Mouse (Mus musculus): ENCODE results near the gene Rasgef1c. TPM values are rescaled to one million over a fixed set of nuclear protein-coding genes. Genes with fewer than 3 reads are reported as not detected.
A peak's percentile ranks its signal among the peaks of the same experiment; 100 is the strongest.

Rasgef1c gene
- 0.05 TPM in 1 of 2 replicates, not detected in the other for polyA plus RNA-seq (2015; fragmentation: Nextera tagmentation; extraction: Ambion mirVana)

DNA sequence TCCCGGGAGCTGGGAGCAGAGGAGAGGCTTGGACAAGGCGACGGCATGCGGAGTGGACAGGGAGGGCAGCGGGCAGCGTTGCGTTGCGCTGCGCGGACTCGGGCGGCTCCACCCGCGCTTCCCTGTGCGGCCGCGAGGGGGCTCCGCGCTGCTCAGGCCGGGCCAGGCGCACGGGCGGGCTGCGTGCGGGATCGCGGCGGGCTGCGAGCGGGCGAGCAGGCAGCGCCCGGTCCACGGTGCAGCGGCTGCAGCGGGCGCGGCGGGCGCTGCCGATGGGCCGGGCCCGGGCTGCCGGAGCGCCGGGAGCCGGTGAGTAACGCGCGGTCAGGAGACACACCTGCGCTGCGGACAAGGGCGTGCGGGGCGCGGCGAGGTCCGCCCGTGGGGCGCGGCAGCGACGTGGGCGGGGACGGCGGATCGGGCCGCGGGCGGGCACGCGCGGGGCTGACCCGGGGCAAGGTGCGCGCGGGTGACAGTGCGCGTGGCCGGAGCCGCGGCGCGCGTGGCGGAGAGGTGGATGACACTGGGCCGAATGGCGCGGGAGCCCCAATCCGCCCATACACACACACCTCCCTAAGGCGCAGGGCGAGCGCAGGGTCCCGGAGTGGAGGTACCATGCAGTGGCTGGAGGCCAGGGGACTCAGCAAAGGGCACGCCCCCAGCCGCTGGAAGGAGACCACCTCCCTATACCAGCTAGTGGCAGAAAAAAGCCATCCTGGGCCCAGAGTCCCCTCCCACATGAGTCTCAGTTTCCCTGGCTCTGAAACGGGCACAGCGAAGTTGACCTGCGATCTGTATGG lies at the start of gene Rasgef1c:
Gene Rasgef1c, plus strand, starts transcription at position 177 of the 800 bp plus-strand sequence.
- Histone ChIP-seq H3K9me3 (replicated peaks) (no peaks in the 10 kb centered on the region), H3K27ac (replicated peaks) (no peak within 1 kb of the TSS), H3K4me2 (peak within 1 kb of the TSS; percentile 87), H3K4me1 (replicated peaks) (peaks cover 6% of the 10 kb centered on the region), H3K9ac (no peak within 1 kb of the TSS), H3K27me3 (peaks cover 61% of the 10 kb centered on the region), H3K36me3 (replicated peaks) (no peaks in the 10 kb centered on the region), H3K4me3 (replicated peaks) (peak within 1 kb of the TSS; percentile 54)
- 2% methylated on average over 95 of the region's 99 CpGs for WGBS (ENCODE audit: insufficient replicate concordance)
- ATAC-seq (ENCODE audit: insufficient read depth): no peak; the same call in 1 of the 2 replicates

DNA sequence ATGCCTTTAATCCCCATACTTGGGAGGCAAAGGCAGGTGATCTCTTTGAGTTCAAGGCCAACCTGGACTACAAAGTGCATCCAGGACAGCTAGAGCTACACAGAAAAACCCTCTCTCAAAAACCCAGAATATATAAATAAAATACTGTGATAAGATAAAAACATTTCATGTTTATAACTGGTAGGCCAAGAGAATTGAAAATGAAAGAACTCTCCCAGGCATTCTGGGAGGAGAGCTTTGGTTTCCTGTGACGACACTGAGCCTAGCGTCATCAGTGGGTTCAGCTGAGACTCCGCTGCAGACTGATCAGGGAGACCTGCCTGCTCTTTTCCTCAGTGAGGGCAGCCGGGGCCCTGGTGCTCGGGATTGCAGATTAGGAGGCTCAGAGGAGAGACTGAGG lies 46.5 kb upstream of the Rasgef1c start:
- ATAC-seq (ENCODE audit: insufficient read depth): no peak

DNA sequence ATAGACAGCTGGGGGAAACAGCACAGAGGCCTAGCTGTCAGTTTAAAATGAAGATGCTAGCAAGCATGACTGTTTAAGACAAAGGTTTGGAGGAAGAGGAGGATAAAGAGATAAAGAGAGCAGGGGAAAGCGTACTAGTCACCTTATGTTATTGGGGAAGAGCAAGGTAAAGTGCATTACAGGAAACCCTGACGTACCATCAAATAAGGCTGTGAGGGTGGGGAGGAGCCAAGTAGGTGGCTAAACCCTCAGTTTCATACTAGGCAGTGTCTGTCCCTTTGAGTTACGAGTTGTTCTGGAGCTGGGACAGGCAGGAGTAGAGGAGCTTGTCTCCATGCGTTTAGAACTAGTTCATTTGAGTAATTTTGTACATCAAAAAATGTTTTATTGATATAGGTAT lies 40.5 kb upstream of the Rasgef1c start:
- Histone ChIP-seq H3K27ac (replicated peaks) (no peak overlapping the region), H3K9ac (no peak overlapping the region), H3K4me3 (replicated peaks) (no peak overlapping the region), H3K36me3 (replicated peaks) (peaks cover 7% of the 10 kb centered on the region; the same call in 1 of the 2 replicates), H3K4me1 (replicated peaks) (peaks cover 29% of the 10 kb centered on the region), H3K27me3 (no peaks in the 10 kb centered on the region), H3K9me3 (replicated peaks) (no peaks in the 10 kb centered on the region), H3K4me2 (no peak overlapping the region)
- ATAC-seq (ENCODE audit: insufficient read depth): no peak
- WGBS (ENCODE audit: insufficient replicate concordance): 57% methylated on average over 4 of the region's 4 CpGs

More for the DNA sequence above, 46.5 kb upstream of the Rasgef1c start:
- no peak overlapping the region for H3K27ac ChIP-seq (replicated peaks)
- peaks cover 14% of the 10 kb centered on the region for H3K4me1 ChIP-seq (replicated peaks)
- no peak overlapping the region for H3K4me3 ChIP-seq (replicated peaks)
- H3K36me3 ChIP-seq (replicated peaks): peaks cover 10% of the 10 kb centered on the region
- H3K9me3 ChIP-seq (replicated peaks): no peaks in the 10 kb centered on the region
- no peak overlapping the region for H3K4me2 ChIP-seq
- no peaks in the 10 kb centered on the region for H3K27me3 ChIP-seq
- H3K9ac ChIP-seq: no peak overlapping the region
- 68% methylated on average over 5 of the region's 5 CpGs for WGBS (ENCODE audit: insufficient replicate concordance)

DNA sequence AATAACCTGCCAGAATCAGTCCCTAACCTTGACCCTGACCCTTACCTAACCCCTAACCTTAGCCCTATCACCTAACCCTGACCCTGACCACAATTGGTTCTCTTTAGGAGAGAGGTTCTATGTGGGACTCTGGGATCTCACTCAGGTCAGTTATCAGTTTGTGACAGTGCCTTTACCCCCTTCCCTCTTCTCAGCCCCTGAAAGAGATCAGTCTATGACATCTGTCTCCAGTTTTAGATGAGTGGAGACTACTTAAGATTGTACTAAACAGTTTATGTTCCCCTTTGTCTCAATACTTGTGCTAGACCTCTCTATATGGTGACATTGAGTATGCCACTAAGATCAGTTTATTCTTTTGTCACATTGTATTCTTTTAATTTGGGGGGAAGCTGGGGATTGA lies 37.7 kb upstream of the Rasgef1c start:
- no peaks in the 10 kb centered on the region for H3K27me3 ChIP-seq
- peak; percentile 61 for ATAC-seq (ENCODE audit: insufficient read depth)
- H3K36me3 ChIP-seq (replicated peaks): peaks cover 29% of the 10 kb centered on the region
- H3K4me1 ChIP-seq (replicated peaks): peaks cover 24% of the 10 kb centered on the region
- no peak overlapping the region for H3K9ac ChIP-seq
- H3K4me3 ChIP-seq (replicated peaks): no peak overlapping the region
- no peak overlapping the region for H3K4me2 ChIP-seq
- no peaks in the 10 kb centered on the region for H3K9me3 ChIP-seq (replicated peaks)
- H3K27ac ChIP-seq (replicated peaks): no peak overlapping the region

DNA sequence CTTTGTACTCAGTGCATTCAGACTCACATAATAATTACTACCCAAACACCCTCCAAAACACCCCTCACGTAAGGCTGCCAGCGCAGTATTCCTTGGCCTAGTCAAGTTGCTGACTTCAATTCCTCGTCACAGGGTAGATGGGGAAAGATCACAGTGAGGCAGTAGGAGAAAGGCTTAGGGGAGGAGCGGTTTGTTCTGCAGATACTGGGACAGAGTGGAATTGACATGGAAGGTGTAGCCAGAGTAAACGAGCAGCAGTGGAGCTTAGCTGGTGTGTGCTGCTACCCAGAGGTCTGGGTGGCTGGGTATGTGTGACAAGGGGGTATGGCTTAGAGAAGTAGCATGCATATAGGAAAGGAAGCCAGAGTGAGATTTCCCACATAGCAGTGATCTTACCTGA lies 34.3 kb upstream of the Rasgef1c start:
- Histone ChIP-seq H3K4me1 (replicated peaks) (peaks cover 15% of the 10 kb centered on the region), H3K27me3 (no peaks in the 10 kb centered on the region), H3K27ac (replicated peaks) (no peak overlapping the region), H3K4me3 (replicated peaks) (no peak overlapping the region), H3K36me3 (replicated peaks) (peaks cover 44% of the 10 kb centered on the region), H3K4me2 (no peak overlapping the region), H3K9me3 (replicated peaks) (no peaks in the 10 kb centered on the region), H3K9ac (no peak overlapping the region)
- WGBS (ENCODE audit: insufficient replicate concordance): 72% methylated on average over 5 of the region's 5 CpGs
- ATAC-seq (ENCODE audit: insufficient read depth): no peak

DNA sequence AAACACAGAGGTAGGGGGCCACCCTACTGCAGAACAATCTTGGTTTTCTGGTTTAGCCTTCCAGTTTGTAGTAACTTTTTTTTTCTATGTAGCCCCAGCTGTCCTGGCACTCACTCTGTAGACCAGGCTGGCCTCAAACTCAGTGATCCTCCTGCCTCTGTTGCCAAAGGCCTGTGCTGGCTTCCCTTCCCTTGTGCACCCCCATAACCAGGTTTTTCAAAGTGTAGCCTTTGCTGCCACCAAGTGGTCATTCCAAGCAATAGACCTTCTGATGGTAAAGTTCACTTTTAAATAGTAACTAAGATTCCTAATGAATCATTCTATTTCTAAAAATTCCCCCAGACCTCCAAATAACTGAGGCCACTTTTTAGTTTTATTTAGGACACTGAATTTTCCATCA lies 31.9 kb upstream of the Rasgef1c start:
- no peak overlapping the region for H3K9ac ChIP-seq
- peaks cover 17% of the 10 kb centered on the region for H3K4me1 ChIP-seq (replicated peaks)
- peaks cover 64% of the 10 kb centered on the region for H3K36me3 ChIP-seq (replicated peaks)
- no peak overlapping the region for H3K4me2 ChIP-seq
- H3K27me3 ChIP-seq: no peaks in the 10 kb centered on the region
- H3K9me3 ChIP-seq (replicated peaks): no peaks in the 10 kb centered on the region
- no peak overlapping the region for H3K27ac ChIP-seq (replicated peaks)
- peak; percentile 29; the same call in 1 of the 2 replicates for ATAC-seq (ENCODE audit: insufficient read depth)
- no peak overlapping the region for H3K4me3 ChIP-seq (replicated peaks)

DNA sequence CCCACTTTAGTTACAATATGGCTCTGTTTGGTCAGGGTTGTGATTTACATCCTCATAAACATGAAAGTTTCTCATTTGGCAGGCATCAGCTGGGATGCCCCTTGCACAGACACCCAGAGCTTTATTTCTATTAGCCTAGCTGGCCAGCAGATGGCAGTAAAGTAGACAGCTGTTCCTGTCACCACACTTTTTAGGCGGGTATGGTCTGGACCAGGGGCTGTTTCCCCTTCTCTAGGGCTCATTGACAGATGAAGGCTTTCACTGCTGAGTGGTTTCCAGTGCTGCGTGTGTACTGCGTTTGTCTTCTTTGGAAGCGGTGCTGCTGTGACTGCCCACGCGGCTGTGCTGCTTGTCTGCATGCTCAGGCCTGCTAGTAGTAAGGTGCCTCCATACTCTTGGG lies 29.7 kb upstream of the Rasgef1c start:
- H3K4me3 ChIP-seq (replicated peaks): no peak overlapping the region
- no peaks in the 10 kb centered on the region for H3K9me3 ChIP-seq (replicated peaks)
- no peaks in the 10 kb centered on the region for H3K27me3 ChIP-seq
- no peak overlapping the region for H3K27ac ChIP-seq (replicated peaks)
- peaks cover 17% of the 10 kb centered on the region for H3K4me1 ChIP-seq (replicated peaks)
- peaks cover 61% of the 10 kb centered on the region for H3K36me3 ChIP-seq (replicated peaks)
- H3K4me2 ChIP-seq: no peak overlapping the region
- no peak for ATAC-seq (ENCODE audit: insufficient read depth)
- 54% methylated on average over 6 of the region's 6 CpGs for WGBS (ENCODE audit: insufficient replicate concordance)
- no peak overlapping the region for H3K9ac ChIP-seq

DNA sequence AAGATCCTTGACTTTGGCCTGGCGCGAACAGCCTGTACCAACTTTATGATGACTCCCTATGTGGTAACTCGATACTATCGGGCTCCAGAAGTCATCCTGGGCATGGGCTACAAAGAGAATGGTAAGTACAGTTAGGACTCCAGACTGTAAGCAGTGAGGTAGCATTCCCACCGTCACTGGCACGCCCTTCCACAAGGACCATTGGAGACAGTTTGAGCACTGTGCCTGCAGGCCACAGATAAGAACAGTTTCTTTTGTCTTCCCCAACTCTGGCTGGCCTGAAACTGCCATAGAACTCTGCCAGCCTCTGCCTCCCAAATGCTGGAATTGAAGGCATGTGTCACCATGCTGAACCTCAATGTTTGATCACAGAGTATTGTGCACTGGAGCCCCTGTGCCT lies 28.9 kb upstream of the Rasgef1c start:
- Histone ChIP-seq H3K4me1 (replicated peaks) (peaks cover 17% of the 10 kb centered on the region), H3K36me3 (replicated peaks) (peaks cover 57% of the 10 kb centered on the region), H3K27me3 (no peaks in the 10 kb centered on the region), H3K27ac (replicated peaks) (peak overlapping the region; percentile 72), H3K4me3 (replicated peaks) (no peak overlapping the region), H3K4me2 (peak overlapping the region; percentile 29; the same call in 1 of the 2 replicates), H3K9me3 (replicated peaks) (no peaks in the 10 kb centered on the region), H3K9ac (no peak overlapping the region)
- peak; percentile 80 for ATAC-seq (ENCODE audit: insufficient read depth)
- 34% methylated on average over 6 of the region's 6 CpGs for WGBS (ENCODE audit: insufficient replicate concordance)

DNA sequence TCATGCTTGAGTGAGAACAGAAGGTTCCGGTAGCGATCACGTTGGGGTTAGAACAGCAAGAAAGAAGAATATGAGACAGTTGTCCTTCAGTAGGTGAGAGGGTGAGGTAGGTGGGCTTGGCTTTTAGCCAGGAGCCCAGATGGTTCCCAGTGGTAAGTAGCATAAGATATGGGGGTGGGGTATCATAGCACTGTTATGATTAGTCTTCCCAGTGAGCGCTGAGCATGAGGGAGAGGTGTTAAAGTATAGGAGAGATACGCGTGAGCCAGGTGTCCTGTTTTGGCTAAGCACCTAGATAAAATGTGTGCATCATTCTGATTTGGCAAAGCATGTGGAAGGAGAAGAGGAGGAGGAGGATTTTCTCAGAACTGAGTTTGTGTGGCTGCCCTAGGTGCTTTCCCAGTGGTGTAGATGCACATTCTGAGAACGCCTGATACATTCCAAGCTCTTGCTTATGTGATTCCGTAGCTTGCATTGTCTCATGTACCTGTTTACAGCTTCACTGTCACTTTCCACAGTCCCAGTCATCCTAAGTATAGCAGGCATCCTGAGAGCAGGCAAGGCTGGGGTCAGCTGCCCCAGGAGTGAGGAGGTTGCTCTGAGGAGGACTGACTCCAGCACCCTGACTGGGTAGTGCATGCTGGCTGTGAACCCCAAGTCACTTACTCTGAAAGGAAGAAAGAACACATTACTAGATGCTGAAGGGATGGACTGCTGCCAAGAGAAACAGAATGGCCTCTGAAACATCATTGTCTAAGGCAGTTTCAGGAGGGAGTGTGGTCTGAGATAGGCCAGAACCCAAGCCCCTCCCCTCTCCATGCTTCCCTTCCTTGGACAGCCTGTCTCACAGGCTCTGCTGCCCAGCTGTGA lies 24.5 kb upstream of the Rasgef1c start:
- no peak for ATAC-seq (ENCODE audit: insufficient read depth)
- no peak overlapping the region for H3K27ac ChIP-seq (replicated peaks)
- no peak overlapping the region for H3K9ac ChIP-seq
- no peak overlapping the region for H3K4me3 ChIP-seq (replicated peaks)
- WGBS (ENCODE audit: insufficient replicate concordance): 80% methylated on average over 8 of the region's 8 CpGs
- H3K4me1 ChIP-seq (replicated peaks): peaks cover 12% of the 10 kb centered on the region
- H3K9me3 ChIP-seq (replicated peaks): no peaks in the 10 kb centered on the region
- no peak overlapping the region for H3K4me2 ChIP-seq
- H3K27me3 ChIP-seq: no peaks in the 10 kb centered on the region
- peaks cover 55% of the 10 kb centered on the region for H3K36me3 ChIP-seq (replicated peaks)

DNA sequence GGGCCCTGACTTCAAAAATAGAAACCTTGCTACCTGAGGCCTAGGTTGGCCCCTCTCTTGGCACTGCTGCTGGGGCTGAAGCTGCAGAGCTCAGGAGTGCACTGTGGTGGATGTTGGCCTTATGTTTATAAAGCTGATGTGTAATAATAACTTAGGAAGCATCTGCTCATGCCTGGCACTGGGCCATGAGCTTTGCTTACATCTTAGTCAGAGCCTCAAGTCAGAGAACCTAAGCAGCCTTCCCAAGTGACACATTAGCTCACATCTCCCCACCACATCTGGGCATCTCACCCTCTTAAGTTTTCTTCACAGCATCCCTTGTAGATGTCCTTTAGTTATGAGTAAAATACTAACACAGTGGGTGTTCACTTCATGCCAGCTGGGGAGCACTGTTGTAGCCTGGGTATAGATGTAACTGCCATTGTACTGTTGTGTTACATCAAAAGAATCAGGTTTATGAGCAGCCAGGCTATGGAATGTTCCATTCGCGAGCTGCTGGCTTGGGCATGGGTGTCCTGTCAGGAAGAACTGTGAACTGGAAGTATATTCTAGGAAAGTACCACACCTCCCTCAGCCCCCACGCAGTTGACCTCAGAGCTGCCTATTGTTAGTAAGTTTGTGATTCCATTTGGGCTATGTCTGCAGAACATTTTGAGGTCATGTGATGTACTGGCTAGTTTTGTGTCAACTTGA lies 21.5 kb upstream of the Rasgef1c start:
- Histone ChIP-seq H3K27me3 (no peaks in the 10 kb centered on the region), H3K9ac (no peak overlapping the region), H3K27ac (replicated peaks) (no peak overlapping the region), H3K36me3 (replicated peaks) (peaks cover 46% of the 10 kb centered on the region), H3K4me1 (replicated peaks) (no peaks in the 10 kb centered on the region), H3K4me2 (no peak overlapping the region), H3K4me3 (replicated peaks) (no peak overlapping the region), H3K9me3 (replicated peaks) (no peaks in the 10 kb centered on the region)
- ATAC-seq (ENCODE audit: insufficient read depth): no peak
- 72% methylated on average over 3 of the region's 3 CpGs for WGBS (ENCODE audit: insufficient replicate concordance)

DNA sequence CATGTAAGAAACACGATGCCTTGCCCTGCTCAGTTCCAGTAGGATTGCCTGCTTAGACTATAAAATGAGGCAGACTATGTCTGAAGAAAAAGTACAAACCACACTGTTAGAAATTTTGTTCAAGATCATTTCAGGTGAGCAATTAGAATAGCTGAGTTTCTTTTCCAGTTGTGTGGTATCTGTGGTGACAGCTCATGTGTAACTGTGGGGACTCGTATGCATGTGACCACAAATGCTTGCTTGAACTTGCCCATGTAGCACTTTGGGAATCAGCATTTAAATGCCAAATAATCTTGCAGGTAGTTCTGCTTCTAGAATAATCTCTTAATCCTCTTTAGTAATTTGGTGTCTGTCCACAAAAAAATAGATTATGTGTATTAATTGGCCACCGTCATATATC lies 18.2 kb upstream of the Rasgef1c start:
- H3K27ac ChIP-seq (replicated peaks): no peak overlapping the region
- no peaks in the 10 kb centered on the region for H3K4me1 ChIP-seq (replicated peaks)
- no peak for ATAC-seq (ENCODE audit: insufficient read depth)
- H3K4me3 ChIP-seq (replicated peaks): no peak overlapping the region
- no peak overlapping the region for H3K9ac ChIP-seq
- WGBS (ENCODE audit: insufficient replicate concordance): 78% methylated on average over 3 of the region's 3 CpGs
- H3K4me2 ChIP-seq: no peak overlapping the region
- H3K9me3 ChIP-seq (replicated peaks): no peaks in the 10 kb centered on the region
- no peaks in the 10 kb centered on the region for H3K27me3 ChIP-seq
- peaks cover 45% of the 10 kb centered on the region for H3K36me3 ChIP-seq (replicated peaks)

Data from liver, embryonic 15.5 days (tissue).